9 mouse cellular contexts compared by ENCODE assay signal in the genomic region with DNA sequence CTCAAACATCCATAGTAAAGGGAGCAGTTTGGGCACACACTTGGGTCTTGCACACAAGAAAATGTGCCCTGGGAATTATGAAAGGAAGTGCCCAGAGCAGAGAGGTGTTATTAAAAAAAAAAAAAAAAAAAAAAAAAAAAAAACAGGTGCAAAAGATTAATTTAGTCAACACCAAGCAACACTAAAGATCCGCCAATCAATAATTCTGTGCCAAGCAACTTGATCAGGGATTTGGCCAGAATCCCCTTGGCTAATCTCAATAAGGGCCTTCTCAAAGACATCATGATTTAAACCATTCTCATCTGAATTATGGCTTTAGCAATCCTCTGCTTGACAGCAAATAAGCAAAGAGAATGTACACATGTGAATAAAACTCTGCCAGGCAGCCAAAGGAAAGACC. TPM values are rescaled to one million over a fixed set of nuclear protein-coding genes. Genes with fewer than 3 reads are reported as not detected.
DNase-seq lines count a peak whose midpoint lies in the region; ATAC-seq and TF ChIP-seq lines count a peak whose summit lies in the region.
"Had no signal": no experiment of that assay in that cellular context is flagged by ENCODE, and none has a peak within 500 bp of the region (broad histone marks: within the 10 kb centered on the region; RNA-seq: fewer than 3 reads in every experiment).

No protein-coding gene starts in this region.

- H3K4me1 ChIP-seq in heart, postnatal 0 days (ENCODE audit: control insufficient read depth, insufficient read depth): peaks cover 26% of the 10 kb centered on the region
- H3K4me1 ChIP-seq in CH12.LX (ENCODE audit: control insufficient read depth in 1 of 2, insufficient read depth in 2 of 2): peaks cover 0 to 5% of the 10 kb centered on the region in 2 experiments; a peak in 2 of 4 replicates
- H3K4me1 ChIP-seq in embryonic facial prominence, embryonic 13.5 days: peaks cover 46% of the 10 kb centered on the region
- H3K4me1 ChIP-seq in liver, embryonic 15.5 days (replicated peaks): peaks cover 67% of the 10 kb centered on the region

- no peak for TF ChIP-seq CTCF in heart, postnatal 0 days (IDR thresholded peaks at IDR 0.05; ENCODE audit: low read depth)
- TF ChIP-seq CTCF in CH12.LX (conservative IDR thresholded peaks at IDR 0.05 in 1 of 2, IDR thresholded peaks at IDR 0.05 in 1 of 2; ENCODE audit: low read depth in 2 of 2, low read length in 2 of 2): no peak

- dilution Hi-C loops in CH12.LX (cut with MboI; ENCODE audit: extremely low pct_ligation_motif_present, extremely low pct_unique_long_range_greater_than_20kb, low sequenced_read_pairs): no loop called here

- no peak for TF ChIP-seq EP300 in heart, postnatal 0 days (IDR thresholded peaks at IDR 0.05; ENCODE audit: low read depth)
- TF ChIP-seq EP300 in CH12.LX (IDR thresholded peaks at IDR 0.05; ENCODE audit: low read length): no peak

- H3K4me2 ChIP-seq in heart, postnatal 0 days (ENCODE audit: low read depth, low read length): peak overlapping the region; percentile 90; the same call in 1 of the 2 replicates
- no peak overlapping the region for H3K4me2 ChIP-seq in CH12.LX (ENCODE audit: insufficient read depth, low read depth, poor library complexity, severe bottlenecking)
- H3K4me2 ChIP-seq in embryonic facial prominence, embryonic 13.5 days: peak overlapping the region; percentile 90; the same call in 1 of the 2 replicates
- peak overlapping the region; percentile 91 for H3K4me2 ChIP-seq in liver, embryonic 15.5 days

- H3K9me3 ChIP-seq in heart, postnatal 0 days (replicated peaks; ENCODE audit: control insufficient read depth, low read length): no peaks in the 10 kb centered on the region
- no peaks in the 10 kb centered on the region for H3K9me3 ChIP-seq in CH12.LX (replicated peaks; ENCODE audit: low read length)
- H3K9me3 ChIP-seq in embryonic facial prominence, embryonic 13.5 days: no peaks in the 10 kb centered on the region
- H3K9me3 ChIP-seq in liver, embryonic 15.5 days (replicated peaks): no peaks in the 10 kb centered on the region

- TF ChIP-seq RAD21 in CH12.LX (IDR thresholded peaks at IDR 0.05; ENCODE audit: low read depth, low read length): no peak

- H3K79me2 ChIP-seq in CH12.LX (replicated peaks; ENCODE audit: control insufficient read depth, extremely low read depth, insufficient read depth, poor library complexity, severe bottlenecking): no peaks in the 10 kb centered on the region; the same call in 1 of the 2 replicates

- no peak for DNase-seq in heart, postnatal 0 days (ENCODE audit: low spot score)
- no peak for DNase-seq in heart, adult 8-10 months (ENCODE audit: low spot score)
- no peak for DNase-seq in CH12.LX (ENCODE audit: extremely low read depth)
- DNase-seq: adrenal gland, postnatal 25 days; kidney, postnatal 36 days had no signal

- 91% methylated on average over 1 of the region's 1 CpGs for WGBS in heart, postnatal 0 days
- 82% methylated on average over 1 of the region's 1 CpGs for WGBS in embryonic facial prominence, embryonic 13.5 days
- WGBS in liver, embryonic 15.5 days (ENCODE audit: insufficient replicate concordance): 84% methylated on average over 1 of the region's 1 CpGs

- no peak overlapping the region for H3K9ac ChIP-seq in heart, postnatal 0 days (replicated peaks; ENCODE audit: low read depth, low read length)
- H3K9ac ChIP-seq in CH12.LX (ENCODE audit: insufficient read depth, low read depth): no peak overlapping the region
- no peak overlapping the region for H3K9ac ChIP-seq in embryonic facial prominence, embryonic 13.5 days
- H3K9ac ChIP-seq in liver, embryonic 15.5 days: no peak overlapping the region

- no peak overlapping the region for H3K27ac ChIP-seq in heart, postnatal 0 days (ENCODE audit: low read depth)
- H3K27ac ChIP-seq in CH12.LX (ENCODE audit: insufficient read depth, low read depth): no peak overlapping the region
- H3K27ac ChIP-seq in embryonic facial prominence, embryonic 13.5 days: no peak overlapping the region
- no peak overlapping the region for H3K27ac ChIP-seq in liver, embryonic 15.5 days (replicated peaks)

- no peaks in the 10 kb centered on the region for H3K27me3 ChIP-seq in heart, postnatal 0 days (ENCODE audit: control insufficient read depth, insufficient read depth, low read length)
- H3K27me3 ChIP-seq in CH12.LX (replicated peaks): peaks cover 7% of the 10 kb centered on the region
- H3K27me3 ChIP-seq in embryonic facial prominence, embryonic 13.5 days: no peaks in the 10 kb centered on the region
- H3K27me3 ChIP-seq in liver, embryonic 15.5 days: no peaks in the 10 kb centered on the region

- H3K4me3 ChIP-seq in heart, postnatal 0 days (ENCODE audit: low read depth, low read length): 0 out of 2 replicates have a peak overlapping the region, but pooled peaks have one; percentile 88
- H3K4me3 ChIP-seq in CH12.LX (replicated peaks in 1 of 3; ENCODE audit: low read depth in 2 of 3, low read length in 2 of 3, poor library complexity in 1 of 3): no peak overlapping the region
- no peak overlapping the region for H3K4me3 ChIP-seq in embryonic facial prominence, embryonic 13.5 days
- H3K4me3 ChIP-seq in liver, embryonic 15.5 days (replicated peaks): peak overlapping the region; percentile 99

- H3K36me3 ChIP-seq in heart, postnatal 0 days (replicated peaks; ENCODE audit: control insufficient read depth, insufficient read depth, low read length): no peaks in the 10 kb centered on the region
- no peaks in the 10 kb centered on the region for H3K36me3 ChIP-seq in CH12.LX (replicated peaks in 1 of 2; ENCODE audit: control insufficient read depth in 1 of 2, insufficient read depth in 1 of 2, low read length in 1 of 2)
- no peaks in the 10 kb centered on the region for H3K36me3 ChIP-seq in embryonic facial prominence, embryonic 13.5 days
- H3K36me3 ChIP-seq in liver, embryonic 15.5 days (replicated peaks): no peaks in the 10 kb centered on the region

- in situ Hi-C loops in CH12.LX (cut with MboI; ENCODE audit: low pct_ligation_motif_present, low pct_unique_long_range_greater_than_20kb, low sequenced_read_pairs): no loop called here

- no peak for ATAC-seq in heart, postnatal 0 days (ENCODE audit: insufficient read depth, low read depth)
- no peak for ATAC-seq in embryonic facial prominence, embryonic 13.5 days (ENCODE audit: insufficient number of reproducible peaks, insufficient read depth, low FRiP score, low TSS enrichment, low read depth)
- no peak for ATAC-seq in liver, embryonic 15.5 days (ENCODE audit: insufficient read depth)
- no peak for ATAC-seq in activated CD4-positive, CD25-positive, alpha-beta regulatory T cell, adult 4 months
- ATAC-seq in monocyte, adult 5-6 weeks (replicated peaks; ENCODE audit: insufficient number of reproducible peaks, low FRiP score, low TSS enrichment, poor library complexity, severe bottlenecking): no peak

- no peak for TF ChIP-seq POLR2A in CH12.LX (IDR thresholded peaks at IDR 0.05; ENCODE audit: low read depth, low read length)

TF ChIP-seq in CH12.LX, 34 proteins besides CTCF, POLR2A, EP300 and RAD21:
- TF ChIP-seq GABPA (IDR thresholded peaks at IDR 0.05; ENCODE audit: insufficient replicate concordance, low read depth, low read length): no peak
- no peak for TF ChIP-seq PAX5 (IDR thresholded peaks at IDR 0.05; ENCODE audit: low read length)
- 0 out of 2 replicates have a peak, but pooled peaks have one; percentile 17 for TF ChIP-seq ZNF384 (IDR thresholded peaks at IDR 0.05; ENCODE audit: low read depth, low read length)
- no peak for TF ChIP-seq JUN (IDR thresholded peaks at IDR 0.05; ENCODE audit: insufficient read depth, low read depth, low read length)
- TF ChIP-seq NELFE (IDR thresholded peaks at IDR 0.05; ENCODE audit: low read depth, low read length): no peak
TF ChIP-seq in CH12.LX: peak in this region for 1.

RNA-seq across cellular contexts. Expression of a gene that starts 2.1 kb away (rescaled TPM):
- 305 and 331 TPM in 2 replicates for total RNA-seq in heart, postnatal 0 days (2014; rRNA removed; ENCODE audit: low replicate concordance)
- polyA plus RNA-seq in heart, postnatal 0 days (2015; fragmentation: Nextera tagmentation; extraction: Ambion mirVana): 301 and 312 TPM in 2 replicates
- total RNA-seq in heart, adult 8-10 months (2022): 100 to 1,000 TPM; 290 to 388 (median 328) TPM
- 26.0 and 30.4 TPM in 2 replicates for total RNA-seq in CH12.LX (2012; rRNA removed)
- 39.1 and 44.3 TPM in 2 replicates for total RNA-seq in CH12.LX (2014; rRNA removed)
- polyA plus RNA-seq in CH12.LX (2012; ENCODE audit: insufficient read length, low read depth): 52.7 and 55.1 TPM in 2 replicates
- polyA plus RNA-seq in embryonic facial prominence, embryonic 13.5 days (2015; fragmentation: Nextera tagmentation; extraction: Ambion mirVana): 210 and 245 TPM in 2 replicates
- polyA plus RNA-seq in liver, embryonic 15.5 days (2015; fragmentation: Nextera tagmentation; extraction: Ambion mirVana): 182 and 192 TPM in 2 replicates
- 10 to 100 TPM; 66.4 to 72.8 TPM for polyA plus RNA-seq in activated CD4-positive, CD25-positive, alpha-beta regulatory T cell, adult 4 months (2017; shearing (Covaris generic))
- 117 to 176 TPM (median 135 TPM) in 3 replicates for total RNA-seq in monocyte, adult 5-6 weeks (2017)

Comparison
In these comparisons a context has a peak if more than half of its experiments do, and no peak if none do; other contexts are left out.
1. H3K4me3 ChIP-seq: peak in heart, postnatal 0 days (single experiment) and liver, embryonic 15.5 days (single experiment); none in CH12.LX (0 of 3) and embryonic facial prominence, embryonic 13.5 days (single experiment).